Mouse (Mus musculus): ENCODE measurements around the gene Nmbr. TPM values are rescaled to one million over a fixed set of nuclear protein-coding genes. Genes with fewer than 3 reads are reported as not detected.
A peak's percentile ranks its signal among the peaks of the same experiment; 100 is the strongest.

Gene Nmbr
- polyA plus RNA-seq, 1 experiment, result 0.16 TPM

DNA sequence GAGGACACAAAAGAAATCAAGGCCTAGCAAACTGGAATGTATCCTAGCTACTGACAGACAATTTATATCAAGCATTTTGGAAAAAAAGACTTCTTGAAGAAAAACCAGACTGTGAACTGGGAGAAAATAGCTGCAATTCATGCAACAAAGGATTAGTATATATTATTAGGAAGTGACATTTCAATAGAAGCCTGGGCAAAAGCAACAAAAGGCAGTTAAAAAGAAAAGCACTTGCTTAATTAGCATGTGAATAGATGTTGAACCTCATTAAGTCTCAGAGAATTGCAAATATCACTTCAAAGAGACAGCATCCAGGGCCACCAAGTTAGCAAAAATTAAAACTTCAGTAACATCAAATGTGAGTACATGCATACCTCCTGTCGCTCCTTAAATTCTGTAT, 2.2 kb upstream of the Nmbr start:
- Histone ChIP-seq H3K4me3 (ENCODE audit: control insufficient read depth, insufficient read depth, low read length) (no peak overlapping the region), H3K27me3 (ENCODE audit: control insufficient read depth, insufficient read depth, low read length) (no peaks in the 10 kb centered on the region), H3K4me1 (replicated peaks; ENCODE audit: control insufficient read depth, insufficient read depth, low read length) (no peaks in the 10 kb centered on the region), H3K36me3 (ENCODE audit: control insufficient read depth, insufficient read depth, low read length) (no peaks in the 10 kb centered on the region), H3K27ac (ENCODE audit: control insufficient read depth, insufficient read depth, low read length) (no peak overlapping the region)
- DNase-seq, result no peak
- 96% methylated on average over 1 of the region's 1 CpGs for WGBS
- TF ChIP-seq POLR2A (IDR thresholded peaks at IDR 0.05; ENCODE audit: control insufficient read depth, extremely low read depth, insufficient read depth, low read length, poor library complexity) (no peak), CTCF (IDR thresholded peaks at IDR 0.05; ENCODE audit: borderline replicate concordance, control insufficient read depth, extremely low read depth, insufficient read depth, low read length, poor library complexity) (no peak)

DNA sequence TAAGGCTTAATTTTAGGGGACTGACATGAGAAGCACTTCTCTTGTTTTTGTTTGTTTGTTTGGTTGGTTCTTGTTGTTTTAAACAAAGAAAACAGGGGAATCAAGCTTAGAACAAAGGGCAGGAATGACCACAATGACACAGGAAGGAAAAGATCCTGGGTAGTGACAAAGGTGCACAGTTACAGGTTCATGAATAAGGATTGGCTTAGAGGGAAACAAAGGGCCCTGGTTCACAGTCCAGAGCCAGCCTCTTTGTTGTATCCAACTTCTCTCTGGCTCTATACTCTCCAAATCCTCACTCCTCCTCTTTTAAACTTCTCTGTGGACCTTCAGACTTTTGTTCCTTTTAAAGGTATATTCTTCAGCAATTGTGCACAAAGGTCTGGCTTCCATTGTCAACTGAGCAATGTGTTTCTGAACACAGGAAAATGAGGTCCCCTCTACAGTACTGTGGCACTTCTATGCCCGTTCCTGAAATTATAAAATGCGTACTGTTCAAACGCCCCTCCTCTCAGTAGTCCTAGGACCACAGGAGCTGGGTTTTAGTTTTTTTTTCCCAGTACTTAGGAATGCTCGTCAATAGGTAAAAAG, 1.5 kb upstream of the Nmbr start:
- no peak for TF ChIP-seq CTCF (IDR thresholded peaks at IDR 0.05; ENCODE audit: borderline replicate concordance, control insufficient read depth, extremely low read depth, insufficient read depth, low read length, poor library complexity)
- TF ChIP-seq POLR2A (IDR thresholded peaks at IDR 0.05; ENCODE audit: control insufficient read depth, extremely low read depth, insufficient read depth, low read length, poor library complexity), result no peak
- 49% methylated on average over 4 of the region's 4 CpGs for WGBS
- H3K27ac ChIP-seq (ENCODE audit: control insufficient read depth, insufficient read depth, low read length), result no peak overlapping the region
- no peaks in the 10 kb centered on the region for H3K27me3 ChIP-seq (ENCODE audit: control insufficient read depth, insufficient read depth, low read length)
- H3K36me3 ChIP-seq (ENCODE audit: control insufficient read depth, insufficient read depth, low read length), result no peaks in the 10 kb centered on the region
- no peaks in the 10 kb centered on the region for H3K4me1 ChIP-seq (replicated peaks; ENCODE audit: control insufficient read depth, insufficient read depth, low read length)
- H3K4me3 ChIP-seq (ENCODE audit: control insufficient read depth, insufficient read depth, low read length), result no peak overlapping the region
- DNase-seq, result no peak

DNA sequence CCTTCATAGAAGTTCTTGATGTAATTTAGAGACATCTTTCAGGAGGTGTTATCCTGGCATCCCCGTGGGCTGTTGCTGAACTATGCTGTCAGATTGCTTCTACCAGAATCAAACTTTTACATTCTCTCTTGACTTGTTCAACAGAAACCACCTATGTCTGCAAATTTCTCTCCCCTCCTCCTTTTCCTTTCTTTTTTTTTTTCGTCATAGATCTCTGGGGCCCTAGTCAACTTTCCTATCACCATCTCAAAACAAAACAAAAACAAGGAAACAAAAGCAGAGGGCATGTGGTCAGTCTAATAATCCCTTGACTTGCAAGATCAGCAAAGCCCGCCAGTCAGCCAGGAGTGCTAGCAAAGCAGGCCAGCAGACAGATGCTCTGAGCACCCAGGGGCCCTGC, 12.7 kb downstream of the Nmbr start, which contains the start of gene Gje1:
Gene Gje1, minus strand, starts transcription at position 101 of the 400 bp plus-strand sequence.
- DNase-seq, result no peak

DNA sequence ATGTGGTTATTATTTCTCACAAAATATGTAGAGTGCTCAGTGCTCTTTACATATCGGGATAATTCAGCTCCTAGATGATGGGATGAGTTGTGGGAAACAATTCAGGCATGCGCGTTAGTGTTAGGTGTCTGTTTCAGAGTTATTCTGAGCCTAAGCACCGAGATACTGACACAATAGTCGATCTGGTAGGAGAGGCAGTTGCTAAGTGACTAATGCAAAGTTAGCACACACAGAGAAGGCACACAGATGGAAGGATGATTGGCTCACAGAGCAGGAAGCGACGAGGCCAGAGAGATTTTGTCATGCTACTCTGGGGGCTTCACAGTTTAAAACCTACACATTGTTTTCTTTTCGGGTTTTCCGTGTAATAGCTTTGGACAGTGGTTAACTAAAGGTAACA, 20.3 kb downstream of the Nmbr start:
- Histone ChIP-seq H3K4me1 (replicated peaks; ENCODE audit: control insufficient read depth, insufficient read depth, low read length) (no peaks in the 10 kb centered on the region), H3K27me3 (ENCODE audit: control insufficient read depth, insufficient read depth, low read length) (no peaks in the 10 kb centered on the region), H3K4me3 (ENCODE audit: control insufficient read depth, insufficient read depth, low read length) (no peak overlapping the region), H3K27ac (ENCODE audit: control insufficient read depth, insufficient read depth, low read length) (no peak overlapping the region), H3K36me3 (ENCODE audit: control insufficient read depth, insufficient read depth, low read length) (no peaks in the 10 kb centered on the region)
- DNase-seq, result no peak
- TF ChIP-seq CTCF (IDR thresholded peaks at IDR 0.05; ENCODE audit: borderline replicate concordance, control insufficient read depth, extremely low read depth, insufficient read depth, low read length, poor library complexity), result no peak
- TF ChIP-seq POLR2A (IDR thresholded peaks at IDR 0.05; ENCODE audit: control insufficient read depth, extremely low read depth, insufficient read depth, low read length, poor library complexity), result no peak
- WGBS, result 82% methylated on average over 9 of the region's 9 CpGs

More for the DNA sequence above, 12.7 kb downstream of the Nmbr start, which contains the start of gene Gje1:
- Histone ChIP-seq H3K36me3 (ENCODE audit: control insufficient read depth, insufficient read depth, low read length) (no peaks in the 10 kb centered on the region), H3K27ac (ENCODE audit: control insufficient read depth, insufficient read depth, low read length) (no peak within 1 kb of the TSS), H3K27me3 (ENCODE audit: control insufficient read depth, insufficient read depth, low read length) (no peaks in the 10 kb centered on the region), H3K4me1 (replicated peaks; ENCODE audit: control insufficient read depth, insufficient read depth, low read length) (no peaks in the 10 kb centered on the region), H3K4me3 (ENCODE audit: control insufficient read depth, insufficient read depth, low read length) (no peak within 1 kb of the TSS)
- 94% methylated on average over 3 of the region's 3 CpGs for WGBS
- TF ChIP-seq CTCF (IDR thresholded peaks at IDR 0.05; ENCODE audit: borderline replicate concordance, control insufficient read depth, extremely low read depth, insufficient read depth, low read length, poor library complexity) (no peak), POLR2A (IDR thresholded peaks at IDR 0.05; ENCODE audit: control insufficient read depth, extremely low read depth, insufficient read depth, low read length, poor library complexity) (no peak)

DNA sequence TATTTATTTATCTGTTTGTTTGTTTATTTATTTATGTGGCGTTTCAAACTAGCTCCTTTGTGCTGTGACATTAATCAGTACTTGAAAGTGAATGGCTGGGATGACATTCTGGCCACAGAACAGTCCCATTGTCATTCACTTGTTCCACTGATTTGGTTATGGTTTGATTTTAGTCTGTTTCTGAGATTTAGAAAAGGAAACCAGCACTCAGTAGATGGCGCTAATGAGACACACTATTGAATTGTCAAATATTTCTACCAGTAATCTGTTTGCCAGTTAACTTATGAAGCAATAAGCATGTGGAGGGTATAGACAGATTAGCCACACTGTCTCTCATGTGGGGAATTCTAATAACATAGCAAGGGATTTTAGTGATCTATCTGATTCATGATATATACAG, 28.9 kb downstream of the Nmbr start:
- Histone ChIP-seq H3K4me1 (replicated peaks; ENCODE audit: control insufficient read depth, insufficient read depth, low read length) (no peaks in the 10 kb centered on the region), H3K4me3 (ENCODE audit: control insufficient read depth, insufficient read depth, low read length) (no peak overlapping the region), H3K27ac (ENCODE audit: control insufficient read depth, insufficient read depth, low read length) (no peak overlapping the region), H3K36me3 (ENCODE audit: control insufficient read depth, insufficient read depth, low read length) (no peaks in the 10 kb centered on the region), H3K27me3 (ENCODE audit: control insufficient read depth, insufficient read depth, low read length) (no peaks in the 10 kb centered on the region)
- peak; percentile 1 for DNase-seq
- no peak for TF ChIP-seq CTCF (IDR thresholded peaks at IDR 0.05; ENCODE audit: borderline replicate concordance, control insufficient read depth, extremely low read depth, insufficient read depth, low read length, poor library complexity)
- TF ChIP-seq POLR2A (IDR thresholded peaks at IDR 0.05; ENCODE audit: control insufficient read depth, extremely low read depth, insufficient read depth, low read length, poor library complexity), result no peak
- 11% methylated on average over 2 of the region's 2 CpGs for WGBS

DNA sequence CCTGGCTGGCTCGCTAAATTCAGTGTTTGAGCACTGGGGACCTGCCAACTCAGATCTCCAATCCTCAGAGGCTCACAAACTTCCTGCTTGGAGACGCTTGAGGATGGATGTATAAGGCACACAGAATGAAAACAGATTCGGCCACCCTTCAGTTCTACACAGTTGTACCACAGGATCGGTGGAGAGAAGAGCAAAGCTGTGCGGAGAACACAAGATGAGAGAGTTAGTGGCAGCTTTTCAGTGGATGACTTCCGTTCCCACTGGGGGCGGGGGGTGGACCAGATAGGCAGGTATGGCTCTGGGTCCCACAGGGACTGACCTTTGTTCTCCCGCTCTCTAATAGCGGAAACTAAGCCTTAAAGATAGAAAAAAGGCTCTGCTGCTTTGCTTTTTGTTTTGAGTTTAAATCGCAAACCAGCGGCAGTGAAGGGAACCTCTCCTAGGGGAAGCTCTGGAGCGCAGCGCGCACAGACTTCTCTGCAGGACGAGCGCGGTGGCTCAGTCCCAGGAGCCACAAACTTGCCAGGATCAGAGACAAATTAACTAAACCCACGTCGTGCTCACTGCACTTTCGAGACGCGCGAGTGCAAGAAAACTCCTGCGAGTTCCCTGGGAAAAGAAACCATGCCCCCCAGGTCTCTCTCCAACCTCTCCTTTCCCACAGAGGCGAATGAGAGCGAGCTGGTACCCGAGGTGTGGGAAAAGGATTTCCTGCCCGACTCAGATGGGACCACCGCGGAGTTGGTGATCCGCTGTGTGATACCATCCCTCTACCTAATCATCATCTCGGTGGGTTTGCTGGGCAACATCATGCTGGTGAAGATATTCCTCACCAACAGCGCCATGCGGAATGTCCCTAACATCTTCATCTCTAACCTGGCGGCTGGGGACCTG, 54.5 kb downstream of the Nmbr start:
- DNase-seq, result no peak
- H3K36me3 ChIP-seq (ENCODE audit: control insufficient read depth, insufficient read depth, low read length), result no peaks in the 10 kb centered on the region
- no peaks in the 10 kb centered on the region for H3K4me1 ChIP-seq (replicated peaks; ENCODE audit: control insufficient read depth, insufficient read depth, low read length)
- 0 out of 2 replicates have a peak, but pooled peaks cover 5% of the 10 kb centered on the region for H3K27me3 ChIP-seq (ENCODE audit: control insufficient read depth, insufficient read depth, low read length)
- 9% methylated on average over 35 of the region's 35 CpGs for WGBS
- TF ChIP-seq POLR2A (IDR thresholded peaks at IDR 0.05; ENCODE audit: control insufficient read depth, extremely low read depth, insufficient read depth, low read length, poor library complexity) (no peak), CTCF (IDR thresholded peaks at IDR 0.05; ENCODE audit: borderline replicate concordance, control insufficient read depth, extremely low read depth, insufficient read depth, low read length, poor library complexity) (no peak)
- no peak overlapping the region for H3K4me3 ChIP-seq (ENCODE audit: control insufficient read depth, insufficient read depth, low read length)
- H3K27ac ChIP-seq (ENCODE audit: control insufficient read depth, insufficient read depth, low read length), result no peak overlapping the region

Measured in thymus, adult 2 months (tissue).